Comparison of ENCODE assay signal across 12 mouse cellular contexts in the genomic region with DNA sequence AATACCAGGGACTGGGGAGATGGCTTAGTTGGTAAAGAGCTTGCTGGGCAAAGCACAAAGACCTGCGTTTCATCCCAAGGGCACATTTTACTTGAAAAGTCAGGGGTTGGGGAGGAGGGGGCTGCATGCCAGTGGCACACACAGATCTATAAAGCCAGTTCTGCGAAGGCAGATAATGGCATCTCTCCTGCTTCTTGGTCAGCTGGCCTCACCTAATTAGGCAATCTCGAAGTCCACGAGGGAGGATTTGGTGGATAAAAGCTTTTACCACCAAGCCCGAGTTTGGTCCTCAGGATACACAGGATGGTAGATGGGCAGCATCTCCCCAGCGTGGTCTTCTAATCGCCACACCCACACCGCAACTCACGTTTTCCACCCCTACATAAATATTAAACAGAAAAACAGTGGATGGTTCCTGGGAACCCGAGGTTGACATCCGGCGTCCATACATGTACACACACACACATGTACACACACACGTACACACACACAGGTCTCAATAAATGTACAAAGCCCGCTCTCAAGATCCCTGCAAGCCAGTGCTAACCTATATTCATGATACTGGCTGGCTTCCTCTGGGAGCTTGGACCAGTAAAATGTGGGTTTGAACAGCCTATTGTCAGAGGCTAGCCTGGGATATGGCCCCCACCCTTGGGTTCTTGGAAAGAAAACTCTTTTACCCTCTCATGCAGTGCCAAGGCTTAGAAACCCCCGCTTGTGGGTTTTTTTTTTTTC. TPM values are rescaled to one million over a fixed set of nuclear protein-coding genes. Genes with fewer than 3 reads are reported as not detected.
A peak's percentile ranks its signal among the peaks of the same experiment; 100 is the strongest.
DNase-seq lines count a peak whose midpoint lies in the region; ATAC-seq and TF ChIP-seq lines count a peak whose summit lies in the region.
"Had no signal": no experiment of that assay in that cellular context is flagged by ENCODE, and none has a peak within 500 bp of the region (broad histone marks: within the 10 kb centered on the region; RNA-seq: fewer than 3 reads in every experiment).

No protein-coding gene starts in this region.

- peak overlapping the region; percentile 83; the same call in 1 of the 2 replicates for H3K4me3 ChIP-seq in heart, embryonic 10.5 days
- H3K4me3 ChIP-seq in embryonic facial prominence, embryonic 12.5 days: no peak overlapping the region
- H3K4me3 ChIP-seq in hindbrain, embryonic 13.5 days: peak overlapping the region; percentile 71
- peak overlapping the region; percentile 73 for H3K4me3 ChIP-seq in midbrain, embryonic 13.5 days (replicated peaks)
- H3K4me3 ChIP-seq in left cerebral cortex, adult 2 months: no peak overlapping the region
- H3K4me3 ChIP-seq in layer of hippocampus, adult 2 months: no peak overlapping the region

- TF ChIP-seq CTCF in left cerebral cortex, adult 2 months (IDR thresholded peaks at IDR 0.05): no peak
- no peak for TF ChIP-seq CTCF in layer of hippocampus, adult 2 months (conservative IDR thresholded peaks at IDR 0.05)

- ATAC-seq in embryonic facial prominence, embryonic 12.5 days (ENCODE audit: insufficient number of reproducible peaks, insufficient read depth, low FRiP score, low TSS enrichment): no peak
- ATAC-seq in hindbrain, embryonic 13.5 days (ENCODE audit: low FRiP score): no peak
- ATAC-seq in midbrain, embryonic 13.5 days: no peak

- H3K9ac ChIP-seq in embryonic facial prominence, embryonic 12.5 days: no peak overlapping the region
- H3K9ac ChIP-seq in hindbrain, embryonic 13.5 days: peak overlapping the region; percentile 87; the same call in 1 of the 2 replicates
- peak overlapping the region; percentile 88 for H3K9ac ChIP-seq in midbrain, embryonic 13.5 days (replicated peaks)

- H3K27me3 ChIP-seq in heart, embryonic 10.5 days (ENCODE audit: insufficient read depth, poor library complexity, severe bottlenecking): no peaks in the 10 kb centered on the region
- no peaks in the 10 kb centered on the region for H3K27me3 ChIP-seq in embryonic facial prominence, embryonic 12.5 days
- no peaks in the 10 kb centered on the region for H3K27me3 ChIP-seq in hindbrain, embryonic 13.5 days
- H3K27me3 ChIP-seq in midbrain, embryonic 13.5 days: no peaks in the 10 kb centered on the region
- H3K27me3 ChIP-seq: megakaryocyte, embryonic 14.5 days had no signal

- WGBS in heart, embryonic 10.5 days: 90% methylated on average over 15 of the region's 15 CpGs
- 92% methylated on average over 15 of the region's 15 CpGs for WGBS in embryonic facial prominence, embryonic 12.5 days
- WGBS in hindbrain, embryonic 13.5 days: 92% methylated on average over 15 of the region's 15 CpGs
- WGBS in midbrain, embryonic 13.5 days: 93% methylated on average over 15 of the region's 15 CpGs

- no peaks in the 10 kb centered on the region for H3K9me3 ChIP-seq in heart, embryonic 10.5 days
- H3K9me3 ChIP-seq in embryonic facial prominence, embryonic 12.5 days: no peaks in the 10 kb centered on the region
- no peaks in the 10 kb centered on the region for H3K9me3 ChIP-seq in hindbrain, embryonic 13.5 days
- no peaks in the 10 kb centered on the region for H3K9me3 ChIP-seq in midbrain, embryonic 13.5 days

- no peak overlapping the region for H3K27ac ChIP-seq in heart, embryonic 10.5 days
- H3K27ac ChIP-seq in embryonic facial prominence, embryonic 12.5 days: no peak overlapping the region
- H3K27ac ChIP-seq in hindbrain, embryonic 13.5 days: no peak overlapping the region
- H3K27ac ChIP-seq in midbrain, embryonic 13.5 days: 0 out of 2 replicates have a peak overlapping the region, but pooled peaks have one; percentile 94
- no peak overlapping the region for H3K27ac ChIP-seq in left cerebral cortex, adult 2 months
- no peak overlapping the region for H3K27ac ChIP-seq in layer of hippocampus, adult 2 months

- H3K4me1 ChIP-seq in heart, embryonic 10.5 days: peaks cover 10% of the 10 kb centered on the region; the same call in 1 of the 2 replicates
- H3K4me1 ChIP-seq in embryonic facial prominence, embryonic 12.5 days: peaks cover 9% of the 10 kb centered on the region; the same call in 1 of the 2 replicates
- H3K4me1 ChIP-seq in hindbrain, embryonic 13.5 days (replicated peaks): peaks cover 27% of the 10 kb centered on the region
- peaks cover 27% of the 10 kb centered on the region for H3K4me1 ChIP-seq in midbrain, embryonic 13.5 days (replicated peaks)

- peaks cover 55% of the 10 kb centered on the region for H3K36me3 ChIP-seq in heart, embryonic 10.5 days
- H3K36me3 ChIP-seq in embryonic facial prominence, embryonic 12.5 days: peaks cover 54% of the 10 kb centered on the region
- peaks cover 61% of the 10 kb centered on the region for H3K36me3 ChIP-seq in hindbrain, embryonic 13.5 days
- H3K36me3 ChIP-seq in midbrain, embryonic 13.5 days: peaks cover 57% of the 10 kb centered on the region

- peak overlapping the region; percentile 84 for H3K4me2 ChIP-seq in embryonic facial prominence, embryonic 12.5 days (replicated peaks)
- peak overlapping the region; percentile 83 for H3K4me2 ChIP-seq in hindbrain, embryonic 13.5 days
- H3K4me2 ChIP-seq in midbrain, embryonic 13.5 days (replicated peaks): peak overlapping the region; percentile 72

- intact Hi-C loops in left cerebral cortex, adult 2 months (cut with DNase I): loop anchor here (2.0 kb wide), 1 partner anchor 27 kb away; a partner anchor contains a TSS

- peak; percentile 66 for DNase-seq in heart, embryonic 10.5 days (ENCODE audit: low spot score)
- DNase-seq in heart, adult 18-20 months: no peak
- DNase-seq in left cerebral cortex, adult 2 months (ENCODE audit: extremely low spot score in 1 of 2, low spot score in 2 of 2): no peak
- no peak for DNase-seq in layer of hippocampus, adult 2 months (ENCODE audit: low spot score in 2 of 2)
- no peak for DNase-seq in adrenal gland, postnatal 25 days
- DNase-seq: right cerebral cortex, adult 18-20 months had no signal

RNA-seq across cellular contexts. Expression of a gene that starts 3.5 kb away (rescaled TPM):
- polyA plus RNA-seq in heart, embryonic 10.5 days (2016; fragmentation: Nextera tagmentation; extraction: Ambion mirVana): 20.7 and 27.2 TPM in 2 replicates
- total RNA-seq in heart, adult 18-20 months (2021): 1 to 10 TPM; 2.2 to 2.6 TPM
- polyA plus RNA-seq in embryonic facial prominence, embryonic 12.5 days (2016; fragmentation: Nextera tagmentation; extraction: Ambion mirVana): 57.7 and 63.1 TPM in 2 replicates
- 44.1 and 50.3 TPM in 2 replicates for polyA plus RNA-seq in hindbrain, embryonic 13.5 days (2015; fragmentation: Nextera tagmentation; extraction: Ambion mirVana)
- polyA plus RNA-seq in midbrain, embryonic 13.5 days (2015; fragmentation: Nextera tagmentation; extraction: Ambion mirVana): 41.2 and 49.4 TPM in 2 replicates
- total RNA-seq in left cerebral cortex, adult 2 months (2021): 10 to 100 TPM; 19.4 to 21.5 TPM
- total RNA-seq in layer of hippocampus, adult 2 months (2021): 10 to 100 TPM; 21.6 to 24.2 TPM
- 10.1 and 11.5 TPM in 2 replicates for total RNA-seq in adrenal gland, postnatal 25 days (2021)

RNA-seq across cellular contexts. Expression of a gene that starts 18.9 kb away (rescaled TPM):
- 7.0 and 10.1 TPM in 2 replicates for polyA plus RNA-seq in heart, embryonic 10.5 days (2016; fragmentation: Nextera tagmentation; extraction: Ambion mirVana)
- total RNA-seq in heart, adult 18-20 months (2021): 1 to 10 TPM; 2.5 TPM
- polyA plus RNA-seq in embryonic facial prominence, embryonic 12.5 days (2016; fragmentation: Nextera tagmentation; extraction: Ambion mirVana): 15.8 and 16.4 TPM in 2 replicates
- 18.5 and 20.7 TPM in 2 replicates for polyA plus RNA-seq in hindbrain, embryonic 13.5 days (2015; fragmentation: Nextera tagmentation; extraction: Ambion mirVana)
- 19.4 and 22.0 TPM in 2 replicates for polyA plus RNA-seq in midbrain, embryonic 13.5 days (2015; fragmentation: Nextera tagmentation; extraction: Ambion mirVana)
- total RNA-seq in left cerebral cortex, adult 2 months (2021): 10 to 100 TPM; 14.0 to 14.5 TPM
- total RNA-seq in layer of hippocampus, adult 2 months (2021): 10 to 100 TPM; 16.6 to 17.5 TPM
- 4.1 and 6.6 TPM in 2 replicates for total RNA-seq in adrenal gland, postnatal 25 days (2021)

RNA-seq across cellular contexts. Expression of a gene that starts 27.3 kb away (rescaled TPM):
- 5.8 and 6.4 TPM in 2 replicates for polyA plus RNA-seq in heart, embryonic 10.5 days (2016; fragmentation: Nextera tagmentation; extraction: Ambion mirVana)
- 1 to 10 TPM; 3.1 to 3.6 TPM for total RNA-seq in heart, adult 18-20 months (2021)
- 10.0 and 12.0 TPM in 2 replicates for polyA plus RNA-seq in embryonic facial prominence, embryonic 12.5 days (2016; fragmentation: Nextera tagmentation; extraction: Ambion mirVana)
- polyA plus RNA-seq in hindbrain, embryonic 13.5 days (2015; fragmentation: Nextera tagmentation; extraction: Ambion mirVana): 6.9 and 8.4 TPM in 2 replicates
- 7.7 and 7.8 TPM in 2 replicates for polyA plus RNA-seq in midbrain, embryonic 13.5 days (2015; fragmentation: Nextera tagmentation; extraction: Ambion mirVana)
- total RNA-seq in left cerebral cortex, adult 2 months (2021): 10 to 100 TPM; 12.8 to 18.3 TPM
- 10 to 100 TPM; 14.8 to 15.2 TPM for total RNA-seq in layer of hippocampus, adult 2 months (2021)
- 7.2 and 8.7 TPM in 2 replicates for total RNA-seq in adrenal gland, postnatal 25 days (2021)

RNA-seq across cellular contexts. Expression of a gene that starts 36.2 kb away (rescaled TPM):
- not detected in 2 replicates for polyA plus RNA-seq in heart, embryonic 10.5 days (2016; fragmentation: Nextera tagmentation; extraction: Ambion mirVana)
- total RNA-seq in heart, adult 18-20 months (2021): under 1 TPM in 1 of 2 experiments, not detected in 1; 0.32 TPM
- polyA plus RNA-seq in embryonic facial prominence, embryonic 12.5 days (2016; fragmentation: Nextera tagmentation; extraction: Ambion mirVana): 0.26 TPM in 1 of 2 replicates, not detected in the other
- polyA plus RNA-seq in hindbrain, embryonic 13.5 days (2015; fragmentation: Nextera tagmentation; extraction: Ambion mirVana): 0.19 TPM in 1 of 2 replicates, not detected in the other
- 0.40 TPM in 1 of 2 replicates, not detected in the other for polyA plus RNA-seq in midbrain, embryonic 13.5 days (2015; fragmentation: Nextera tagmentation; extraction: Ambion mirVana)
- total RNA-seq in left cerebral cortex, adult 2 months (2021): not detected
- total RNA-seq in layer of hippocampus, adult 2 months (2021): not detected
- 1.0 and 1.1 TPM in 2 replicates for total RNA-seq in adrenal gland, postnatal 25 days (2021)
- total RNA-seq: common myeloid progenitor, adult 5-6 weeks; left cerebral cortex, postnatal 36 days had no signal

RNA-seq across cellular contexts. Expression of a gene that starts 42.9 kb away (rescaled TPM):
- polyA plus RNA-seq in heart, embryonic 10.5 days (2016; fragmentation: Nextera tagmentation; extraction: Ambion mirVana): 1.8 and 2.5 TPM in 2 replicates
- 1 to 10 TPM; 1.0 to 1.2 TPM for total RNA-seq in heart, adult 18-20 months (2021)
- polyA plus RNA-seq in embryonic facial prominence, embryonic 12.5 days (2016; fragmentation: Nextera tagmentation; extraction: Ambion mirVana): 5.3 and 5.6 TPM in 2 replicates
- polyA plus RNA-seq in hindbrain, embryonic 13.5 days (2015; fragmentation: Nextera tagmentation; extraction: Ambion mirVana): 4.3 and 5.8 TPM in 2 replicates
- 4.6 and 5.1 TPM in 2 replicates for polyA plus RNA-seq in midbrain, embryonic 13.5 days (2015; fragmentation: Nextera tagmentation; extraction: Ambion mirVana)
- 1 to 10 TPM; 8.7 to 9.2 TPM for total RNA-seq in left cerebral cortex, adult 2 months (2021)
- 1 to 10 TPM; 8.0 to 8.6 TPM for total RNA-seq in layer of hippocampus, adult 2 months (2021)
- 3.3 and 4.1 TPM in 2 replicates for total RNA-seq in adrenal gland, postnatal 25 days (2021)

Comparison
In these comparisons a context has a peak if more than half of its experiments do, and no peak if none do; other contexts are left out.
1. H3K4me3 ChIP-seq: peak in heart, embryonic 10.5 days (single experiment), hindbrain, embryonic 13.5 days (single experiment) and midbrain, embryonic 13.5 days (single experiment); none in embryonic facial prominence, embryonic 12.5 days (single experiment), left cerebral cortex, adult 2 months (single experiment) and layer of hippocampus, adult 2 months (single experiment).
2. Peak in every context shown above with its lines, with median percentiles within 50 percentile points of each other: H3K4me2 ChIP-seq.